Mouse (Mus musculus) CD4-positive, CD25-positive, alpha-beta regulatory T cell, adult 4 months (primary cell): ENCODE results near the gene Tspear. TPM values are rescaled to one million over a fixed set of nuclear protein-coding genes. Genes with fewer than 3 reads are reported as not detected.

Experiments
- ATAC-seq: one replicate; pipeline ENCODE4 v1.8.0; 2017
- polyA plus RNA-seq, 2 experiments: library from polyadenylated mRNA; unstranded; fragments of 100-300 nt; shearing (Covaris generic); gene quantifications; one replicate each; pipeline ENCODE4 v1.2.1; 2017

Tspear gene
- polyA plus RNA-seq, 2 experiments from 2014 or later, result 0.31 to 1.4 TPM

DNA sequence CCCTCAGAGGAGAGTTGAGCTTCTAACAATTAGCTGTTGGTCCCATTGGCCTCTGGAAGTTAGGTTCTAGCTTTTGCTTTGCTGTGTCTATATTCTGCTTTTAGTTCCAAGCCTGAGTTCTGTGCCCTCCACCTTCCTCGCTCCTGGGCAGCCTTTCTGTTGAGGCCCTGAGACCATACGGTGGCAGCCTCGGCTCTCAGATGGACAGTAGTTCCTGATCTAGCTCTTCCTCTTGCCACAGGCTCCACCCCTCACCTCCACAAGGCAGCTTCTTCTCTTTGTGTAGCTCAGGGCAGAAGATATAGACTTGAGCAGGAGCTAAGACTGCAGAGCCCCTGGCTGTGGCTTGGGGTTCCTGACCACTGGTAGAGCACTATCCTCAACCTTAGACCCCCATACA is 193.9 kb downstream of the Tspear start:
- ATAC-seq, result no peak

DNA sequence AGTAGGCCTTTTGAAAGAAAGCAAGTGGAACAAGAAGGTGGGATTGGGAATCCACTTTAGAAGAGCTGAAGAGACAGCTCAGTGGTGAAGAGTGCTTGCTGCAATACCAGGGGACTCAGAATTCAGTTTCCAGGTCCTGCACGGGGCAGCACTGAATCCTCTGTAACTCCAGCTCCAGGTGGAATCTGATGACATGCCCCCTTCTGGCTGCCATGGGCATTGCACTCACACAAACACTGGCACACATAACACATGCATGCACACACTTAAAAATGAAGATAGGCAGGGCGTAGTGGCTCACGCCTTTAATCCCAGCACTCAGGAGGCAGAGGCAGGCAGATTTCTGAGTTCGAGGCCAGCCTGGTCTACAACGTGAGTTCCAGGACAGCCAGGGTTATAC is 196.2 kb downstream of the Tspear start:
- no peak for ATAC-seq

- ATAC-seq, result no peak
Measured at GRCm38 (mm10) chr10:77886007-77886747, 199.8 kb downstream of the Tspear start.

DNA sequence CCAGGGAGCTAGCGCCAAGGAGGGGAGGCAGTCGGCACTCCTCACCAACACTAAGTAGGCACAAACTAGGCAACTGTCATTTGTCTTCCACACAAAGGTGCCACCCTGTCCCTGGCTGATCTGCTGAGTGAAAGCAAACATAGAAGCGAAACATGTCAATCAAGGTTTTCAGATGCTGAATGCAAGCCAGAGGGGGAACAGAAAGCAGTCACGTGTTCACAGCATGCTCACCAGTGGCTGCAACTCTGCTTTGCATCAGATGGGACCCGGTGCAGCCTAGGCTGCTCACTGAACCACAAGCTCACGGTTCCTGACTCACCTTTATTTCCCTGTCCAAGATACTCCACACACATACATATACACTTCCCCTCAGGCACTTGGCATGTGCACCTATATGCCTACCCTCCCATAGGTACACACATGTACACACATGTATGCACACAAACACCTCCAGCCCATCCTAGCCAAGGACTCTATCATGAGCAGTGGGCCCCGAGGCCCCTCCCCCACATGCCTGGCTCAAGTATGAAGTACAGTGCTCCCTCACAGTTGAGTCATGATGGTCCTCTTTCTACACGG is 204.7 kb downstream of the Tspear start:
- ATAC-seq, result no peak

- no peak for ATAC-seq
Measured at GRCm38 (mm10) chr10:77895562-77895961, 209.2 kb downstream of the Tspear start.

DNA sequence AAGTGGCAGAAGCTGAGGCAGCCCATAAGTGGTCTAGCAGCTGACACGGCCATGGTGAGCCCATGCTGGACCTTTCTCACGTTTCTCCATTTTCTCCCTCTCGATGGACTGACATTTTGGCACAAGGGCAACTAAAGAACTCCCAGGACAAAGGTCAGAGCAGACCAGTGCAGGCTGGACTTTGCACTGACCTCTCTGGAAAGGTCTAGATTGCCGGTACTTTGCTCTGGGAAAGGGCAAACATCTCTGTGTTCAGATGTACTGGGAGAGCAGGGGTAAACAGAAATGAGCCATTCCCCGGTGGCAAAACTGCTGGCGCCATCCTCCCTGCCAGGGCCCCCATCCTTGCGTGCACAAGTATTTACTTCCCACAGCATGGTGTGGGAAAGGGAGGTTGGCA is 213.8 kb downstream of the Tspear start:
- no peak for ATAC-seq

- no peak for ATAC-seq
Measured at GRCm38 (mm10) chr10:77900903-77901818, 214.8 kb downstream of the Tspear start.

DNA sequence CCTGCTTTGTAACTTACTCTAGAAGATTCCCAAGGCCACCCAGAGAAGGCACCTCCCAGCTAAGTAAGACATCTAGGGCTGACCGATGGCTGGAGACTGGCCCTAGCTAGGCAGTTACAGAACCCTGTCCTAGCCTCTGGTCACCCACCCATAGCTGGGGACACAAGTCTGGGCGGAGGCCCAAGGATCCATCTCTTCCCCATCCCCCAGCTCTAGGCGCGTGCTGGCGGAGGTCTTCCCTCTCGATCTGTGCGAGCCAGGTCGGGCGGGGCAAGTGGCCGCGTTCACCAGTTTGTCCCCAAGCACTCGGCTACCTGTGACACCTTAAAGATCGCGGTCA is 215.5 kb downstream of the Tspear start:
- no peak for ATAC-seq

DNA sequence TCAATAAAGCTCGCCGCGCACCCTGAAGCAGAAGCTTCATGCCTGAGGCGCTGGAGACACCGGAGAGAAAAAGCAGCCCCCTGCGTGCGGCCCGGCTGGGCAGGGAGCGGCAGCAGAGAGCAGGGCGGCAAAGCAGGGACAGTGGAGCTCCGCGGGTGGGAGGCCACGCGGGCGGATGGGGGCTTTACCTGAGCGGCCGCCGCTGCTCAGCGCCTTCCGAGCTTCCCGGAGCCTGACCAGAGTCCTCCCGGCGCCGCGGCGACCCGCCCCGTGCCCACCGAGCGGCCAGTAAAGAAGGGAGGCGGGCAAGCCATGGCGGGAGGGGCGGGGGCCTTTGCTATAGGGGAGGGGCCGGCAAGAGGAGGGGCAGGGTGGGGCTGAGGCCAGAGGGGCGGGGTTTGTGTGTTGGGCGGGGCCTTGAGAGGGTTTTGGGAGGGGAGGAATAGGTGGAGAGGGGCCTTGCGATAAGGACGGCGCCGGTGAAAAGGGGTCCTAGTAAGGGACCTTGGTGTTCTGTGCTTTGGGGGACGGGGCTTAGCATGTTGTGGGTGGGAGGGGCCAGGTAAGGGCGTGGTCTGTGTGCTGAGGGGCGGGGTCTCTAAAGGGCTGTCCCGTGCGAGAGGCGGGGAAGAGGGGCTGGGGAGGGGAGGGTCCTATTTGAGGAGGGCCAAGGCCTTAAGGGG is 216.0 kb downstream of the Tspear start, which contains the start of gene Lrrc3:
TSS of gene Lrrc3 (minus strand) at position 326 of the 683 bp plus-strand sequence.
- no peak for ATAC-seq

DNA sequence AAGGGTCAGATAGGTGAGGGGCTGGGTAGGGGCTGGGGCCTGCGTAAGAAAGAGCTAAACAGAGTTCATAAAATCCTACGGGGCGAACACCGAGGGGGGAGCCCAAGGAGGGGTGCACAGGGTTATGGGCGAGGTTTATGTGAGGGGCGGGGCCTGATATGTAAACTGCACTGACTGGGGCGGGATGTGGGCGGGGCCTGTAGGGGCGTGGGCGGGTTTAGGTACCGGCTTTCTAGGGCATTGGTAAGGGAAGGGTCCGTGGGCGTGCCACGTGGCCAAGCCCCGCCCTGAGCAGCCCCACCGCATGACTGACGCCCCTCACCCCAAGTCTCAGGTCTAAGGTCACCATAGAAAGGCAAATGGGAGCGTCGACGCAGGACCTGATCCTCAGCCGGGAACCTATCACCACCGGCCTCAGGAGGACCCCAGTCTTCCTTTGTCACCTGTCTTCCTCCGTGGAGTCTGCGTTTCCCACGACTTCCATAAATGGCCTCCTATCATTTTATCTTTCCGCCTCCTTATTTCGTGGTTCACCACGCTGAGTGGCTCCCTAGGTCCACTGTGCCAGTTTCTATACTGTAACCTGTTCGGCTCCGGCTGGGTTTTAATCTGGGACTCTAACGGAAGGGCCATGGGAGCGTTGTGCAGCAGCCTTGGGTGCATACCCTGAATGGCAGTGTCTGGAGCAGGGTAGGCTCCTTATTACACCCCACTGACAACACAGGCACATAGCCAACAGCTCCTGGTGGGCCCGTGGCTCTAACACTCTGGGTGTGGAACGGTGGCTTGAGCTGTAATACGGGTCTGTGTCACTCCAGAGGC is 216.7 kb downstream of the Tspear start:
- no peak for ATAC-seq

GRCm38 (mm10) chr10:77912605-77913004 is 226.2 kb downstream of the Tspear start:
- ATAC-seq, result no peak

DNA sequence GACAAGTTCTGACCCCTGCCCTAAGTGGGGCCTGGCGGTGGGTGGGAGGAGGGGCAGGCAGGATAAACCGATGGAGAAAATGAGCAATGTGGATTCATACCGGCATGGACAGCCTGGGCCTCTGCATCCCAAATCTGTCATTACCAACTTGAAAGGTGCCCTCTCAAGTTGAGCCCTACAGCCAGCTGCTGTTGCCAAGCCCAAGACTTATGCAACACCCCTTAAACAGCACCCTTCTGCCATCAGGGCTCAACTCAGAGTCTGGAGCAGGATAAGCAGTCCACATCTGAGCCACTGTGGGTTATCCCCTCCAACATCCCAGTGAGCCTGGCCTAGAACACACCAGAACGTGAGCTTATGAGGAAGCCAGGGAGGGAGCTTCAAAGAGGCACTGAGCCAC is 226.9 kb downstream of the Tspear start:
- no peak for ATAC-seq

- ATAC-seq, result no peak
Measured at GRCm38 (mm10) chr10:77916636-77917335, 230.4 kb downstream of the Tspear start.

DNA sequence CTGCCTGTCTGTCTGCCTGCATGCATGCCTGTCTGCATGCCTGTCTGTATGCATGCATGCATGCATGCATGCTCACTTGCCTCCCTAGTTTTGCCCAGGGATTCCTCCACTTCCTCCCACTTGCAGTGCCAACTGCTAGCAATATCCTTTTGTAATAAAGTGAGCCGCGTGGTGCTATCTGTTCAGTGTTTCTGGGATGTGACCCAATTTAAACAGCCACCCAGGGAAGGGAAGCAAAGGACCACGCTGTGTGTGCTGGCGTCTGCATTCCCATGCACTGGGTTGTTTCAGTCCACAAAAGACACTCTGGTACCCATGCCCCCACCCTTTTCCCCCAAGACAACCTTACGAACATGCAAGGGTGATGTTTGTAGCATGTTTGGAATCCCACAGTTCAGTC is 234.6 kb downstream of the Tspear start:
- no peak for ATAC-seq

DNA sequence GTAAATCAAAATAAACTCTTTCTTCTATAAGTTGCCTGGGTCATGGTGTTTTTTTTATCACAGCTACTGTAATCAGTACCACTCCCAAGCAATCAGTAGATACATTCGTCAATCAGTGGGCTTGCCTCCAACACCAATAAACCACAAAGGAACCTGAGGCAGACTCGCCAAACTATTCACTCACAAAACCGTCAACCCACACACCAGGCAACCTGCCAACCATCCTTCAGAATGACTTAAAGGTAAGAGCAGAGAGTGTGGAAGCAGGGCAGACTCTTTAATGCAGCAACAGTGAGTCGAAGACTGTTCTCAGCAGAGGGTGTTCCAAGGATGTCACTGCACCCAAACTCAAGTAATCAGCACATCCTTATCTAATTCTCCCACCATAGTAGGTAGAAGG is 236.3 kb downstream of the Tspear start:
- no peak for ATAC-seq

- no peak for ATAC-seq
Measured at GRCm38 (mm10) chr10:77926140-77926539, 239.8 kb downstream of the Tspear start.

- no peak for ATAC-seq
Measured at GRCm38 (mm10) chr10:77927375-77927774, 241.0 kb downstream of the Tspear start.
